Mouse (Mus musculus): ENCODE results near the gene Tbc1d5. TPM values are rescaled to one million over a fixed set of nuclear protein-coding genes. Genes with fewer than 3 reads are reported as not detected.

Tbc1d5 gene
- 12.5 and 13.2 TPM in 2 replicates for polyA plus RNA-seq (2015; fragmentation: Nextera tagmentation; extraction: Ambion mirVana)

GRCm38 (mm10) chr17:51179195-51179953, at the start of gene Tbc1d5:
Gene Tbc1d5, minus strand, starts transcription at chr17:51179352.
- 2% methylated on average over 42 of the region's 54 CpGs for WGBS
- no peaks in the 10 kb centered on the region for H3K36me3 ChIP-seq (ENCODE audit: control insufficient read depth, insufficient read depth, low read length)
- no peaks in the 10 kb centered on the region for H3K27me3 ChIP-seq (ENCODE audit: control insufficient read depth, insufficient read depth, low read depth, low read length)
- H3K4me2 ChIP-seq (ENCODE audit: low read depth, low read length) = peak within 1 kb of the TSS; percentile 80
- peak; percentile 99 for ATAC-seq (ENCODE audit: low read depth)
- H3K9ac ChIP-seq (ENCODE audit: low read length) = peak within 1 kb of the TSS; percentile 81
- H3K4me1 ChIP-seq (replicated peaks; ENCODE audit: control insufficient read depth, insufficient read depth, low read length) = peaks cover 5% of the 10 kb centered on the region
- peak within 1 kb of the TSS; percentile 96 for H3K27ac ChIP-seq (ENCODE audit: low read length)
- no peaks in the 10 kb centered on the region for H3K9me3 ChIP-seq (ENCODE audit: control insufficient read depth, low read length)
- peak within 1 kb of the TSS; percentile 64 for H3K4me3 ChIP-seq (ENCODE audit: low read length)

GRCm38 (mm10) chr17:51226056-51226455, 46.9 kb upstream of the Tbc1d5 start:
- Histone ChIP-seq H3K4me1 (replicated peaks; ENCODE audit: control insufficient read depth, insufficient read depth, low read length) (no peaks in the 10 kb centered on the region), H3K9ac (ENCODE audit: low read length) (no peak overlapping the region), H3K36me3 (ENCODE audit: control insufficient read depth, insufficient read depth, low read length) (no peaks in the 10 kb centered on the region), H3K4me2 (ENCODE audit: low read depth, low read length) (no peak overlapping the region), H3K9me3 (ENCODE audit: control insufficient read depth, low read length) (no peaks in the 10 kb centered on the region), H3K4me3 (ENCODE audit: low read length) (no peak overlapping the region), H3K27me3 (ENCODE audit: control insufficient read depth, insufficient read depth, low read depth, low read length) (no peaks in the 10 kb centered on the region), H3K27ac (ENCODE audit: low read length) (no peak overlapping the region)
- no peak for ATAC-seq (ENCODE audit: low read depth)
- WGBS = 68% methylated on average over 1 of the region's 1 CpGs

- no peak overlapping the region for H3K4me2 ChIP-seq (ENCODE audit: low read depth, low read length)
- no peaks in the 10 kb centered on the region for H3K36me3 ChIP-seq (ENCODE audit: control insufficient read depth, insufficient read depth, low read length)
- no peak overlapping the region for H3K9ac ChIP-seq (ENCODE audit: low read length)
- no peaks in the 10 kb centered on the region for H3K9me3 ChIP-seq (ENCODE audit: control insufficient read depth, low read length)
- WGBS = 39% methylated on average over 4 of the region's 4 CpGs
- ATAC-seq (ENCODE audit: low read depth) = no peak
- H3K4me3 ChIP-seq (ENCODE audit: low read length) = no peak overlapping the region
- no peaks in the 10 kb centered on the region for H3K4me1 ChIP-seq (replicated peaks; ENCODE audit: control insufficient read depth, insufficient read depth, low read length)
- no peaks in the 10 kb centered on the region for H3K27me3 ChIP-seq (ENCODE audit: control insufficient read depth, insufficient read depth, low read depth, low read length)
- H3K27ac ChIP-seq (ENCODE audit: low read length) = no peak overlapping the region
These were observed 44.0 kb upstream of the Tbc1d5 start for GRCm38 (mm10) chr17:51223152-51223551.

GRCm38 (mm10) chr17:51221075-51221474, 41.9 kb upstream of the Tbc1d5 start:
- no peak overlapping the region for H3K4me3 ChIP-seq (ENCODE audit: low read length)
- H3K27ac ChIP-seq (ENCODE audit: low read length) = no peak overlapping the region
- H3K36me3 ChIP-seq (ENCODE audit: control insufficient read depth, insufficient read depth, low read length) = no peaks in the 10 kb centered on the region
- no peak overlapping the region for H3K9ac ChIP-seq (ENCODE audit: low read length)
- H3K4me1 ChIP-seq (replicated peaks; ENCODE audit: control insufficient read depth, insufficient read depth, low read length) = no peaks in the 10 kb centered on the region
- ATAC-seq (ENCODE audit: low read depth) = no peak
- WGBS = 54% methylated on average over 7 of the region's 7 CpGs
- no peaks in the 10 kb centered on the region for H3K27me3 ChIP-seq (ENCODE audit: control insufficient read depth, insufficient read depth, low read depth, low read length)
- H3K9me3 ChIP-seq (ENCODE audit: control insufficient read depth, low read length) = no peaks in the 10 kb centered on the region
- no peak overlapping the region for H3K4me2 ChIP-seq (ENCODE audit: low read depth, low read length)

GRCm38 (mm10) chr17:51219897-51220296, 40.7 kb upstream of the Tbc1d5 start:
- Histone ChIP-seq H3K27me3 (ENCODE audit: control insufficient read depth, insufficient read depth, low read depth, low read length) (no peaks in the 10 kb centered on the region), H3K4me3 (ENCODE audit: low read length) (no peak overlapping the region), H3K36me3 (ENCODE audit: control insufficient read depth, insufficient read depth, low read length) (no peaks in the 10 kb centered on the region), H3K9ac (ENCODE audit: low read length) (no peak overlapping the region), H3K27ac (ENCODE audit: low read length) (no peak overlapping the region), H3K9me3 (ENCODE audit: control insufficient read depth, low read length) (no peaks in the 10 kb centered on the region), H3K4me2 (ENCODE audit: low read depth, low read length) (no peak overlapping the region), H3K4me1 (replicated peaks; ENCODE audit: control insufficient read depth, insufficient read depth, low read length) (no peaks in the 10 kb centered on the region)
- no peak for ATAC-seq (ENCODE audit: low read depth)
- WGBS = 88% methylated on average over 3 of the region's 3 CpGs

- Histone ChIP-seq H3K9me3 (ENCODE audit: control insufficient read depth, low read length) (no peaks in the 10 kb centered on the region), H3K4me3 (ENCODE audit: low read length) (no peak overlapping the region), H3K9ac (ENCODE audit: low read length) (no peak overlapping the region), H3K27me3 (ENCODE audit: control insufficient read depth, insufficient read depth, low read depth, low read length) (no peaks in the 10 kb centered on the region), H3K27ac (ENCODE audit: low read length) (no peak overlapping the region), H3K36me3 (ENCODE audit: control insufficient read depth, insufficient read depth, low read length) (no peaks in the 10 kb centered on the region), H3K4me1 (replicated peaks; ENCODE audit: control insufficient read depth, insufficient read depth, low read length) (no peaks in the 10 kb centered on the region), H3K4me2 (ENCODE audit: low read depth, low read length) (no peak overlapping the region)
- WGBS = 76% methylated on average over 6 of the region's 6 CpGs
- no peak for ATAC-seq (ENCODE audit: low read depth)
These were observed 37.3 kb upstream of the Tbc1d5 start for GRCm38 (mm10) chr17:51216426-51216825.

GRCm38 (mm10) chr17:51209565-51209964, 30.4 kb upstream of the Tbc1d5 start:
- Histone ChIP-seq H3K4me3 (ENCODE audit: low read length) (no peak overlapping the region), H3K9ac (ENCODE audit: low read length) (no peak overlapping the region), H3K27me3 (ENCODE audit: control insufficient read depth, insufficient read depth, low read depth, low read length) (no peaks in the 10 kb centered on the region), H3K9me3 (ENCODE audit: control insufficient read depth, low read length) (no peaks in the 10 kb centered on the region), H3K4me1 (replicated peaks; ENCODE audit: control insufficient read depth, insufficient read depth, low read length) (no peaks in the 10 kb centered on the region), H3K4me2 (ENCODE audit: low read depth, low read length) (no peak overlapping the region), H3K27ac (ENCODE audit: low read length) (no peak overlapping the region), H3K36me3 (ENCODE audit: control insufficient read depth, insufficient read depth, low read length) (no peaks in the 10 kb centered on the region)
- ATAC-seq (ENCODE audit: low read depth) = no peak
- 73% methylated on average over 2 of the region's 2 CpGs for WGBS

- ATAC-seq (ENCODE audit: low read depth) = no peak
- Histone ChIP-seq H3K27ac (ENCODE audit: low read length) (no peak overlapping the region), H3K4me1 (replicated peaks; ENCODE audit: control insufficient read depth, insufficient read depth, low read length) (no peaks in the 10 kb centered on the region), H3K4me3 (ENCODE audit: low read length) (no peak overlapping the region), H3K36me3 (ENCODE audit: control insufficient read depth, insufficient read depth, low read length) (no peaks in the 10 kb centered on the region), H3K4me2 (ENCODE audit: low read depth, low read length) (no peak overlapping the region), H3K9ac (ENCODE audit: low read length) (no peak overlapping the region), H3K9me3 (ENCODE audit: control insufficient read depth, low read length) (no peaks in the 10 kb centered on the region), H3K27me3 (ENCODE audit: control insufficient read depth, insufficient read depth, low read depth, low read length) (no peaks in the 10 kb centered on the region)
- WGBS = 80% methylated on average over 2 of the region's 2 CpGs
These were observed 25.5 kb upstream of the Tbc1d5 start for GRCm38 (mm10) chr17:51204643-51205042.

- ATAC-seq (ENCODE audit: low read depth) = no peak
- Histone ChIP-seq H3K9me3 (ENCODE audit: control insufficient read depth, low read length) (no peaks in the 10 kb centered on the region), H3K4me3 (ENCODE audit: low read length) (no peak overlapping the region), H3K9ac (ENCODE audit: low read length) (no peak overlapping the region), H3K27me3 (ENCODE audit: control insufficient read depth, insufficient read depth, low read depth, low read length) (no peaks in the 10 kb centered on the region), H3K4me2 (ENCODE audit: low read depth, low read length) (no peak overlapping the region), H3K36me3 (ENCODE audit: control insufficient read depth, insufficient read depth, low read length) (no peaks in the 10 kb centered on the region), H3K27ac (ENCODE audit: low read length) (no peak overlapping the region), H3K4me1 (replicated peaks; ENCODE audit: control insufficient read depth, insufficient read depth, low read length) (no peaks in the 10 kb centered on the region)
- 80% methylated on average over 2 of the region's 2 CpGs for WGBS
These were observed 16.4 kb upstream of the Tbc1d5 start for GRCm38 (mm10) chr17:51195561-51195960.
